Mouse (Mus musculus): ENCODE data around the gene Snx11.
"Not testable (repeated sequence)": the region's sequence is repeated elsewhere in the genome, so short reads cannot be mapped to it uniquely, and the experiment has no call there.

Snx11 gene

DNA sequence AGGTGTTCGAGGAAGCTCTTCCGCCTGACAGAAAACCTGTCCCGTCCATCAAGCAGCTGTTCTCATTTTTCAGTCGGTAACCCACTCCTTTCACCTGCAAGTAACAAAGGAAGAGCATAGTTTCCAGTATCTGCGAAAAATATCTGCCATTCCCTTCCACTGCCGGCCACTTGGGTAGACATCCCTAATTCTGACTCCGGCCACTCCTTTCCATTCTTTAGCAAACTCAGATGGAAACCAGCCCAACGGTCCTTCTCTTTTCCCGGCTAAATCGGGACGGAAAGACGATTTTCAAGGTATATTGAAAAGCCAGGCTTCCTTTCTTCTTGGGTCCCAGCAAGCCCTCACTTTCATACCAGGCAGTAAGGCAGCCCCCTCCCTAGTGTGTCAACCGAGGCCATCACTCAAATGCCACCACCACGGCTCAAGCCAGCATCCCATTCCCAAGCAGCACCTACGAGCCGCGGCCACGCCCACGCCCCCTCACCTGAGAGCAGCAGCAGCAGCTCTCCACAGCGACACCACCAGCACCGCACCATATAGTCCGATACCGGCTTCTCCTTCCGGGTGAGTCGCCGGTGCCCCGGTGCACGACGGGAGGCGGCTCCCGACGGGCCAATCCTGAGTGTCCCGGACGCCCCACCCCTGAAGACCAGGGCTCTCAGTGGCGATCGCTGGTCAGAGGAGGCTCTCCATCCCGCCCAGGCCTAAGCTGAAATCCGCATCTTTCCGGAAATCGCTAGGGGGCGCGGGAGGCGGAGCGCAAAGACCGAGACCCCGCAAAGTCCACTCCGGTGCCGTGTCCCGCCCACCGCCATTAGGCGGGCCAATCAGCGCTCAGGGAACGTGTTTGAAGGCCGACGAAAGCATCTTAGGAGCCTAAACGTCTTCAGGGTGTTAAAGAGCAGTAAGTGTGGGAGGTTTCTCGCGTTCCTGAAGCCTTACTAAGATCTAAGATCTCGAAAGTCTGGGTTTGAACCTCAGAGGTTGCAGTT lies at the start of gene Snx11:
Gene Snx11 (minus strand): TSS at position 592 of the 995 bp plus-strand sequence.
- peak; percentile 100 for DNase-seq (ENCODE audit: low spot score in 2 of 2)

DNA sequence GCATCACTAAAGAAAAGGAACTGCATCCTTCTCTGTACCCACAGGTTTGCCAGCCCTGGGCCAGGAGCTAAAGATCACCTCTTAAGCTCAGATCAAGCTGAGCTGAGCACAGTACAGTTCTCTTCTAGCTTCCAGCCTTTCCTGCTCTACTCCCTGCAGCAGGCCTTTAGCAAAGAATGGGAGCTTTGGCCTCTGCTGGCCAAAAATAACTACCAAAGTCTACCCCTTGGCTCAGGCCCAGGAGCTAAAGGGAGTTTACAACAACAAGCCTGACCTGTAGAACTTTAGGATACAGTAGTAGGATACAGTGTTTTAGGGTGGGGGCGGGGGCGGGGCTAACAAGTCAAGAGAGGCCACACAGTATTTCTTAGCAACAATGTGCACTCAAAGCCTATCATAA lies 49.1 kb upstream of the Snx11 start:
- DNase-seq (ENCODE audit: low spot score in 2 of 2) = no peak

DNA sequence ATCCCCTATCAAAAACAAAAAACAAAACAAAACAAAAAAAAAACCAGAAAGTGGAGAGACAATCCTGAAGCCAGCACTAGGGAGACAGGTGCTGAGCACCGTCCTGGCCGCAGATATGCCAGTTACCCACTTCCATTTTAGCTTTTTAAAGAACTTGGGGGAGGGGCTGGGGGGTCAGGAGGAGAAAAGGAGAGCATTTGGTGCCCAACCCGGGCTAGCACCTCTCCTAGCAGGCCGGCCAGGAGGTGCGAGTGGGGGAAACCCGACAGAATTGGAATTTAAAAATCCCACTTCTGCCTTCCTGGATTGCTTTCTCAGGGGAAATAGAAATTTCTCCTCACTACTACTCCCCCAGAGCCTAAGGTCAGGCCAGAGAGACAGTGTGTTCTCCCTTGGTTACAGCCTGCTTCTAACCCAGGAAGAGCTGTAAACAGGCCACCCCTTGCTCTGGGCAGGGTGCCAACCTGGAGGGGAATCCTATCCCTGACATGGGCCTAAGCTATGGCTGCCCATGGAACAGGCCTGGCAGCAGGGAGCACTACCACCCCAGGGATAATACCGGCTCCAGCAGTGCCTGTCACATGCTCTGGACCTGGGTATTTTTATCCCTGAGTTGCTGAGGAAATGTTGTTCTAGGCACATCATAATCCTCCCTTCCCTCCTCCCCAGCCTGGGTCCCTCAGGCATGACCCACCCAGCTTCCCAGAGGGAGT lies 47.6 kb upstream of the Snx11 start:
- DNase-seq (ENCODE audit: low spot score in 2 of 2) = peak; percentile 28 to 36

DNA sequence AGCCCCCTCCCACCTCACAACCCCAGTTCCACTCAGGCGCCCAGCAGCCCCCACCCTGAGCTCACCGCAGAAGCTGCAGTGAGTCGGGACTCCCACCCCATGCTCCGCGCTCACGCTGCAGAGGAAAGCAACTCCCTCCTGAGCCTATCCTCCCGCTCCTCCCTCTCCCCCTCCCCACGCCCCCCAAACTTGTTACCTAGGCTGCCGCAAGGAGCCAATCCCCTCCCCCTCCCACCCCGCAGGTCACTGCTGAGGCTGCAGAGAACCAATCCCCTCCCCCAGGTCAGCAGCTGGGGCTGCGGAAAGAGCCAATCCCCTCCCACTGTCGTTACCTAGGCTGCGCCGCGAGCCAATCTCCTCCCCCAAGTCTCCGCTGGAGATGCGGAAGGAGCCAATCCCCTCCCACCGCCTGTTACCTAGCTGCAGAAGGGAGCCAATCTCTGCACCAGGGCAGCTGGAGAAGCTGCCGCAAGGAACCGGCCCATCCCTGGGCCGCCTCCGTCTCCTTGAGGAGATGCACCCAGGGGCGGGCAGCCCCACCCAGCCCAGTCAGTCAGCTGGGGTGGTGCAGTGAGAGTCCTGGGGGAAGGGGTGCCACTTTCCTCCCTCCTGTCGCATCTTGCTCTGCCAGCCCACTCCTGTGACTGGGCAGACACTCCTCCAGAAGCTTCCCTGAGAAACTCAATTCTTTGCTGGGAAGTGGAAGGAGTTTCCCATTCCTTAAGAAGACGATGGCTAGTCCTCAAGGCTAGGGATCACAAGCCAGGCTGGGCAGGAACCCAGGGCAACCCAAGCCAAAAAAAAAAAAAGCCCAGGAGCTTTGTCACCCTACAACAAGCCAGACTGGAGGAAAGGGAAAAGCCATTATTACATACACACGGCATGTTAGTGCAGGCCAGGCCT lies 46.8 kb upstream of the Snx11 start:
- DNase-seq (ENCODE audit: low spot score in 2 of 2) = peak; percentile 90 to 91

DNA sequence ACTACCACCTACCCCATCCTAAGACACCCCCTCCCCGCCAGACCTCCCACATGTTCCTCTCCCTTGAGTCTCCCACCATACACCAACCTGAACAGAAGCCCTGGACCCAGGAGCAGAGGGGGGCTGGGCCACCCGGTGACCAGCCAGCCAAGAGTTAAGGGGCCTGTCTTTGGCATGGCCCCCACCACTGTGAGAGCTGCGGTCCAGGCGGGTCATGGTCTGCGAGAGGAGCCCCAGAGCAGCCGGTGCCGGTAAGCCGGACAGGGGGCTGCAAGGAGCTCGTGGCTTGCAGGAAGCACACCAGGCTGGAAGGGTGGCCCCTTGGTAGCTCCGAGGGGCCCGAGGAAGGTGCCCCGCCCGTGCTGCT lies 46.1 kb upstream of the Snx11 start:
- DNase-seq (ENCODE audit: low spot score in 2 of 2) = no peak

DNA sequence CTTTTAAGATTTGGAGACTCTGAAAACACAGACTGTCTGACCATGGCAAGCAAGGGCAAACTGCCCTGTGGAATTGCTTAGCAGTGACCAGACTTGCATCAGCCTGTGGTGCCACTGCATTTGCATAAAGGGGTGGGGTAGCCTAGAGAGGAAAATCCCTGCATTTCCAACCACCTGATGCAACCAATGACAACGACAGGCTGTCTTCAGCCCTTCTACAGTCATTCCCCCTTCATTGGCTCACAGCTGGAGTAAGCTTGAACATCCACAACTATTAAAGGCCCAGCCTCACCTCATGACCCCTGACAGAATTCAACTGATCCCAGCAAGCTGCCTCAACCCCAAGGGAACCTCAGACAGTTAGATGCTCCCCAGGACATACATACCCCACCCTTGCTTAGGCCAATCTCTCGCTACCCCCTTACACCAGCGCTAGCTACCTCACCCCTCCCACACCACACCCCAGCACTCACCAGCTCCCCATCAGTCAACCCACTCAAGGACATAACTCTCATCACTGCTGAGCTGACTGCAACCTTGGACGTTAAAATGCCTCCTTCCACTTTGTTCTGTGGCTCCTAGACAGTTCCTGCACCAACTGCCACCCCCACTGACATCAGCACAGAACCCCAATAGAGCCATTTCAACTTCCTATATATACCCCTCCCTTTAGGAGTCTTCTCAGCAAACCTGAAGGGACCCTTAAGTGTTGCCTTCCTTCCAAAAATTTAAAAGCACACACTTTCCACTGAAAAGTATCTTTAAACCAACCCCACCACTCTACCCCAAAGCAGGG lies 45.5 kb upstream of the Snx11 start:
- DNase-seq (ENCODE audit: low spot score in 2 of 2) = peak; percentile 52 to 60

DNA sequence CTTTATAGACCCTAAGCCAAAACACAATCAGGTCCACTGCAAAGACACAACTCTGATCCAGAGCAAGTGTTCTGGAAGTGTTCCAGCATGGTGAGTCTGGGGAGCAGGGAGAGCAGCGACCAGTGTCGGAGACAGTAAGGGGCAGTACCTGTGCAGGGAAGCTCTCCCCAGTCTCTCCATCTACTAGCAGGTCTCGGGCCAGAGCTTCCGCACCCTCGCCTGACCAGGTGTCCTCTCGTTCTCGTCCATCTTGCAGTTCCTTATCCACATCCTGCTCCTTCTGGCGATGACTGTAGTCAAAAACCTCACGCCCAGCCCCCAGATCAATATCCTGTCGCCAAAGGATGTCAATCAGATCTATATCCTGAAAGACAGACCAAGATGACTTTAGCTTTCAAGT lies 44.6 kb upstream of the Snx11 start:
- no peak for DNase-seq (ENCODE audit: low spot score in 2 of 2)

DNA sequence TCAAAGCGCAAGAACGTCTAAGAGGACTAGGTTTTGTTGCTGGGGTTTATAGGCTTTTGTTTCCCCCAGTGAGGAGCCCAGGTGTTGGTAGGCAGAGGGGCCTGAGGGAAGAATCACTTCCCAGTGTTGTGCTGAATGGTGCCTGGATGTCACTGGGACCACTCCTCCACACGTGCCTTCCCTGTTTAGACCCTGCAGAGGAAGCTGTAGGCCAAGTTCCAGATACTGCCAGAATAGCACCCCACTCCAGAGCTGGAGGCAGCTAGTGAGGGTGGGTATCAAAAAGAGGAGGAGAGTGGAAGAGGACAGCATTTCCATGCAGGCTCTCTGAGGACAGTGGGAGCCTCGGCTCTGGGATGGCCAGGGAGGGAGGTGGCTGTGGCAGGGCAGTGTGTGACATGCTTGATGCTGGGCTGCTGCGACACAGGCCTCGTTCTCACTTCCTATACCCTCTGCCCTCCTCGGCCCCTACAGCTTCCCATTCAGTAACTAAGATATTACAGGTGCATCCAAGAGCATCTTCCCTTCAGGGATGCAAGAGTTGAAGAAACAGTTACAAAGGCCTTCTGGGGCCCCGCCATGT lies 40.9 kb upstream of the Snx11 start:
- DNase-seq (ENCODE audit: low spot score in 2 of 2) = no peak

DNA sequence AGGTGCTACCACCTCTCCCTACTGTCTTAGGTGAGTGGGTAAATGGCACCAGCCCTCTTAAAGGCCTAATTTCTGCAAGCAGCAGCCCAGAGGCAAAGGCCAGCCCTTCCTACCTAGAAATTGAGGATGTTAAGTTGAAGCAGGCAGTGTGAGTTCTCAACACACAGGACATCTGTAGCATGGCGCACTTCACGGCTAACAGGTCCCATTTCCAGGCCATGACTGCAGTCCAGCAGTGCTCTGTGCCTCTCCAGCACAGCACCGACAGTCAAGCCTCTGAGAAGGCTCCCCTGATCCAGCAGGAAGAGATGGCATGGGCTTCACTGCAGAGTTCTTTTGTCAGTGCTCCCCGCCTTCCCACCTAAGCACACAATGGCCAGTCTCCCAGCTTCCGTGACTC lies 39.6 kb upstream of the Snx11 start:
- DNase-seq (ENCODE audit: low spot score in 2 of 2) = no peak

DNA sequence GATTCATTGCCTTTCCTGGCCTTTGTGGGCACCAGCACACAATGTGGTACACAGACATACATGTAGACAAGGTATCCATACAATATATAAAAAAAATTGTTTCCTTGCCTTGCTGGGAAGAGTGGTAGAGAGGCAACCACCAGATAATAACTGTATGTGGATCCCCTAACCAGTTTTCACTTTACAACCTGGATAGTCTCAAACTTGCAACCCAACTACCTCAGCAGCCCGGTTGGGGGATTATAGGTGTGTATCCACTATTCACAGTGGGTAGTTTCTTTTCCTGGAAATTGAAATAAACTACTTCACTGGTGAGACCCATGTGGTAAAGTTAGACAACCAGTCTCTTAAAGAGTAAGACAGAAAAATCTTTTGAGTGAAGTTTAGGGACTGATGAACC lies 39.1 kb upstream of the Snx11 start:
- no peak for DNase-seq (ENCODE audit: low spot score in 2 of 2)

DNA sequence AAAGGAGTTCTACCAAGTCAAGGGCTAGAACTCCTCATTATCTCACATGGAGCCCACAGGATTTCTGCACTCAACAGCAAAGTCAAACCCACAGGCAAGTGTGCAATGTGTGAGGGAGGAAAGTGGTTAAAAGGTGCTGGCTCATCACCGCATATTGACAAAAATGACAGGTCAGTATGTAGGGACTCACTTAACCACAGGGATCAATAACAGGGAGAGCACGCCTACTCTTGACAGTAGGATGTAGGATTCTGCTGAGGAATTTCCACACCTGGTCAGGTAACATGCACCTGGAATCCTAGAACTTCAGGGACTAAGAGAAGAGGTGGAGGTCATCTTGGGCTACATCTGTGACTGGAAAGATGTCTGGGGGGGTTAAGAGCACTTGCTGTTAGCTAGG lies 38.5 kb upstream of the Snx11 start:
- no peak for DNase-seq (ENCODE audit: low spot score in 2 of 2)

DNA sequence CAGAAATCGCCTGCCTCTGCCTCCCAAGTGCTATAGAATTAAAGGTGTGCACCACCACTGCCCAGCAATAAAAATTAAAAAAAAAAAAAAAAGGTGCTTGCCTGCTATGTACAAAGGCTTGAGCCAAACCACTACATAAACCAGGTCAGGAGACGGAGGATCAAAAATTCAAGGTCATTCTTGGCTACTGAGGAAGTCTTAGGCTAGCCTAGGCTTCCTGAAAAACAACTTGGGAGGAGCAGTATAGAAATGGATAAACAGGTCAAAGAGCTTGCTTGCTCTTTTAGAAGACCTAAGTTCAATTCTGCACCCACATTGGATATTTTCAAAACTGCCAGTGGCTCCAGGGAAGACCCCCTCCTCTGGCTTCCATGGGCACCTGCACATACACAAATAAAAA lies 37.1 kb upstream of the Snx11 start:
- no peak for DNase-seq (ENCODE audit: low spot score in 2 of 2)

DNA sequence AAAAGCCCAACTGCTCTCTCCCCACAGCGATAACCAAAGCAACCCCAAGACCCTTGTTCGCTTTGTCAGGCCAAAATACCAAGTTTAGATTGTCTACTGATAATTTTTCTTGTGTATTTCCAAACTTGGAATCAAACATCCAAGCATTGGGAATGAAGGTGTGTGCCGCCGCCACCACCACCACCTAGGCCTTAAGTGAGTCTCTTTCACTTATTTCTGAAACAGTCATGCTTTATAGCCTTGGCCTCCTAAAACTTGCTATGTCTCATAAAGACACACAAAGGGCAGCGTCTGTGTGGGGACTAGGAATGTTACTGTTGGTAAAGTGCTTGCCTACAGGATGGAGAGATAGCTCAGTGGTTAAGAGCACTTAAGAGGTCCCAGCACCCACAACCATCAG lies 36.6 kb upstream of the Snx11 start:
- no peak for DNase-seq (ENCODE audit: low spot score in 2 of 2)

DNA sequence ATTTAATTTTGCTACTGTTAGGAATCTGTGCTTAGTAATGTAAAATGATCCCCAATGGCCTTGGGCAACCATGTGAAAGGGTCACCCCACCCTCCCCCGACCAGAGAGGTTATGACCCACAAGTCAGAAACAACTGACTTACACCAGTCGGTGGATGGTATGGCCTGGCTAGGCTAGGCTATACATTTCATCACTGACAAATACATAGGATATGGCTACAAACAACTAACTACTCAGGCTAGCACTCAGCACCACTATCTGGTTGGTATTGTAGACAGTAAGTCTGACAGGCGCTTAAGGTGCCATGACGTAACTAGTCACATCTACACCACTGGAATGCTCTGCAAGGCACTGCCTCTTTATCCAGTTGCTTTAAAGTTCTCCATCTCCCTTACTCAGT lies 36.1 kb upstream of the Snx11 start:
- no peak for DNase-seq (ENCODE audit: low spot score in 2 of 2)

DNA sequence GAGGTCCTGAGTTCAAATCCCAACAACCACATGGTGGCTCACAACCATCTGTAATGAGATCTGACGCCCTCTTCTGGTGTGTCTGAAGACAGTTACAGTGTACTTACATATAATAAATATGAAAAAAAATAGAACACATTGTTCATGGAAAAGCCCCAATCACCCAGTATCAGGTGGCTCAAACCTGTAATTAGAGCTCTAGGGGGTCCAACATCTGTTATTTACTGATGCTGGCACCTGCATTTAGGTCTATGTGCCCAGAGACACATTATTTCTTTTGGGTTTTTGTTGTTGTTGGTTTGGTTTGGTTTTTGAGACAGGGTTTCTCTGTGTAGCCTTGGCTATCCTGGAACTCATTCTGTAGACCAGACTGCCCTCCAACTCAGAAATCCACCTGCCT lies 33.8 kb upstream of the Snx11 start:
- DNase-seq (ENCODE audit: low spot score in 2 of 2) = not testable (repeated sequence)

DNA sequence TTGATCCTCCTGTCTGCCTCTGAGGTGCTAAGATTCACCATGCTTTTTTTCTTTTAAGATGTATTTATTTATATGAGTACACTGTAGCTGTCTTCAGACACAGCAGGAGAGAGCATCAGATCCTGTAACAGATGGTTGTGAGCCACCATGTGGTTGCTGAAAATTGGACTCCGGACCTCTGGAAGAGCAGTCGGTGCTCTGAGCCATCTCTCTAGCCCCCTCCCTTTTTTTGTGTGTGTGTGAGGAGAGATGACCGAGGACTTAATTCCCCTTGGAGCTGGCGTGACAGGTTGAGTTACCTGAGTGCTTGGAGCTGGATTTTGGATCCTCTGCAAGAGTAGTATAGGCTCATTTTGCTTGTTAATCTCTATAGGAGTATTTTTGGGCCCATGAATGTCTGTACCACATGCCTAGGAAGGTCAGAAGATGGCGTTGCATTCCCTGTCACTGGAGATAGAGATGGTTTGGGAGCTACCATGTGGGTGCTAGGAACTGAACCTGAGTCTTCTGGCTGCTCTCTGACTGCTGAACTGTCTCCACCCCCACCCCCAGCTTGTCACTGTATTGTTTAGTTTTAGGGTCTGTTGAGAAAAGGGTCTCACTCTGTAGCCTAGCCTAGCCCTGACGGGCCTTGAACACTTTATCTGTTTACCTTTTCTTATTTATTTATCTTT lies 32.3 kb upstream of the Snx11 start:
- no peak for DNase-seq (ENCODE audit: low spot score in 2 of 2)

DNA sequence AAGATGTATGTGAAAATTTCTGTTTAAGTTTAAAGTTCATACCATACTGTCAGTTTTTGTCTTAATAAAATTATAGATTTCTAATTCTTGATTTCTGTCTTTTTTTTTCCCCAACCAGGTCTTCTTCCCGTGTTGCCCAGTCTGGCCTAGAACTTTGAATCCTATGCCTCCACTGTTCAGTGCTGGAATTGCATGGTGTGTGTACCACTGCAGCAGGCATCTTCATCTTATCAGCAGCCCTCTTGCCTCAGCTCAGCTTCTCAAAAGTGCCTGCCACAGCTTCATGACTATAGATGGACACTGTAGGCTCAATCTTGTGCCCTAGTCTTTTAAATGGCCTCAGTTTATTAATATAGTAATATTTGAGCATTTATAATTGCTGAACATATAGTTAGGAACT lies 30.7 kb upstream of the Snx11 start:
- no peak for DNase-seq (ENCODE audit: low spot score in 2 of 2)

DNA sequence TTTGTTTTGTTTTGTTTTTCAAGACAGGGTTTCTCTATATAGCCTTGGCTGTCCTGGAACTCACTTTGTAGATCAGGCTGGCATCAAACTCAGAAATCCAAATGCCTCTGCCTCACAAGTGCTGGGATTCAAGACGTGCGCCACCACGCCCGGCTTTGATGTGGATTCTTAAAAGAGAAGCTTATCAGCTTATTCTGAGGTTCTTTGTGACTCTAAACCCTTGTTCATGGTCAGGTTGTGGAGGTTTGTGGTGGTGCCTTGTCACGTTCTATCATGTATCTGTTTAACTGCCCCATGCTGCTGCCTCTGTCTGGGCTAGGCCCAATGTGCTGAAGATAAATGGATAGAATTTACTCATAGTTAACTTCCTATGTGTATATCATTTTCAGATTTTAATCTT lies 28.2 kb upstream of the Snx11 start:
- DNase-seq (ENCODE audit: low spot score in 2 of 2) = no peak

DNA sequence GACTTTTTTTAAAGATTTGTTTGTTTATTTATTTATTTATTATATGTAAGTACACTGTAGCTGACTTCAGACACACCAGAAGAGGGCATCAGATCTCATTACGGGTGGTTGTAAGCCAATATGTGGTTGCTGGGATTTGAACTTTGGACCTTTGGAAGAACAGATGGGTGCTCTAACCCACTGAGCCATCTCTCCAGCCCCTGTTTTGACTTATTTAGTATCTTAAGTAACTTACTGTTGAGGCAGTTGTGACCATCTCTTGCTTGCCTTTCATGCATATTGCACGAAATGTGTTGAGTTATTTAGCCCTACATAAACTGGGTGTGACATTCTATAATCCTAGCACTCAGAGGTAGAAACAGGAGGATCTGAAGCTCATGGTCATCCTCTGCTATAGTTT lies 22.2 kb upstream of the Snx11 start:
- no peak for DNase-seq (ENCODE audit: low spot score in 2 of 2)

DNA sequence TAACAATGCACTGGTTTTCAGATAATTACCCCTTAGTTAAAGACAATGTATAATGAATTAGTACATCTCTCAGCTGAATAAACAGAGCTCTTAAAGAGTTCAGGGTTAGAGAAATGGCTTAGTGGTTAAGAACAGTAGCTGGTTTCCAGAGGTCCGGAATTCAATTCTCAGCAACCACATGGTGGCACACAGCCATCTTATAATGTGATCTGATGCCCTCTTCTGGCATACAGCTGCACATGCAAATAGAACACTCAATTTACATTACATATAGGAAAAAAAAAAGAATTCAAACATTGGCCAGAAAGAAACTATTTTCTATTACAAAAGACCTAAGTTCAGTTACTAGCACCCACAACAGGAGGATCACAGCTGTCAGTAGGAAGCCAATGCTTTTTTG lies 19.2 kb upstream of the Snx11 start:
- DNase-seq (ENCODE audit: low spot score in 2 of 2) = no peak

Measured in spleen, postnatal 36 days (tissue).